Mouse (Mus musculus): ENCODE results near the gene Rhox3f.
"Not testable (repeated sequence)": the region's sequence is repeated elsewhere in the genome, so short reads cannot be mapped to it uniquely, and the experiment has no call there.

The Rhox3f gene

GRCm38 (mm10) chrX:37580692-37581091, at the start of gene Rhox3f:
TSS of gene Rhox3f (plus strand) at chrX:37580992.
- not testable (repeated sequence) for DNase-seq

- DNase-seq, result not testable (repeated sequence)
Measured at GRCm38 (mm10) chrX:37541719-37542118, 39.1 kb upstream of the Rhox3f start, which contains the start of gene Rhox3e. TSS of gene Rhox3e (plus strand) at chrX:37542019.

- not testable (repeated sequence) for DNase-seq
Measured at GRCm38 (mm10) chrX:37557112-37557511, 23.7 kb upstream of the Rhox3f start, which contains the start of gene Rhox4e. TSS of gene Rhox4e (plus strand) at chrX:37557412.

- not testable (repeated sequence) for DNase-seq
Measured at GRCm38 (mm10) chrX:37571105-37571504, 9.7 kb upstream of the Rhox3f start, which contains the start of gene Rhox2f. TSS of gene Rhox2f (plus strand) at chrX:37571405.

- not testable (repeated sequence) for DNase-seq
Measured at GRCm38 (mm10) chrX:37572638-37573037, 8.2 kb upstream of the Rhox3f start.

GRCm38 (mm10) chrX:37607604-37608003, 26.8 kb downstream of the Rhox3f start, which contains the start of gene Rhox4f:
TSS of gene Rhox4f (minus strand) at chrX:37607704.
- not testable (repeated sequence) for DNase-seq

- not testable (repeated sequence) for DNase-seq
Measured at GRCm38 (mm10) chrX:37628512-37628911, 47.7 kb downstream of the Rhox3f start, which contains the start of gene Rhox3g. TSS of gene Rhox3g (minus strand) at chrX:37628612.
